Mouse (Mus musculus): Measurements from ENCODE around the gene Tff1.

GRCm38 (mm10) chr17:31129452-31129851 lies 35.6 kb downstream of the Tff1 start, which contains the start of gene Tff3:
- TF ChIP-seq POLR2A (IDR thresholded peaks at IDR 0.05; ENCODE audit: low read depth, low read length) = no peak
- no peak for TF ChIP-seq CTCF (IDR thresholded peaks at IDR 0.05; ENCODE audit: extremely low read depth, insufficient read depth, insufficient read length, insufficient replicate concordance)
